Mouse (Mus musculus) small intestine, adult 2 months (tissue): ENCODE results near the gene Mtm1.

ENCODE experiments used
- CTCF ChIP-seq: fragments of 200-500 bp; IDR thresholded peaks from 2 replicates; pipeline ENCODE4 v1.5.1; 2012; ENCODE audit warnings: low read depth, mild to moderate bottlenecking, control low read depth, inconsistent platforms, low read length, moderate library complexity, mixed read lengths; ENCODE audit not compliant: insufficient replicate concordance, insufficient read length; ENCODE audit errors: extremely low read depth
- POLR2A ChIP-seq: fragments of 200-500 bp; IDR thresholded peaks from 2 replicates; pipeline ENCODE4 v1.6.1; 2012; ENCODE audit warnings: low read depth, mild to moderate bottlenecking, control low read depth, inconsistent platforms, low read length, moderate library complexity

DNA sequence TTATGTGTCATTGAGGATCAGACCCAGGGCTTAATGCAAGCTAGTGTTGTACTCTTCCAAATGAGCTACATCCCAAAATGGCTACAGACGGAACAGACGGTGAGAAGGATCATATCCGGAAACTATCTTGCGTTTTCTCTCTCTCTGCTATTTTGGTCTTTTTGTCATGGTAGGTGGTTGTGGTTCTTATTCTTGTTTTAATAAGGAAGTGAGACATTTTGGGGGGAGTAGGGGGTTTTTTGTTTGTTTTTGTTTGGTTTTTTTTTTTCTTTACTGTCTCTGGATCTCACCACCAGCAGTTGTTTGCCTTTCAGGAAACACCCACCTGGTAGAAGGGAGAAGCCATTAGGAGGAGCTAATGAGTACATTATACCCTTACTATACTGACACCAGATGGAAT is 50.3 kb downstream of the Mtm1 start:
- TF ChIP-seq POLR2A = no peak
- no peak for TF ChIP-seq CTCF
